Mouse (Mus musculus) adrenal gland, postnatal 10 days (tissue): Measurements from ENCODE around the gene Cped1. TPM values are rescaled to one million over a fixed set of nuclear protein-coding genes. Genes with fewer than 3 reads are reported as not detected.

ENCODE experiments used
- DNase-seq: peaks from one replicate; pipeline ENCODE4 v3.0.0; 2021; ENCODE audit warnings: mixed read lengths
- total RNA-seq, 2 experiments: library from RNA; stranded (reverse); gene quantifications; 2 replicates each; pipeline ENCODE4 v1.2.3; 2021

The Cped1 gene
- total RNA-seq, 2 experiments from 2014 or later: 25.6 to 27.2 TPM

DNA sequence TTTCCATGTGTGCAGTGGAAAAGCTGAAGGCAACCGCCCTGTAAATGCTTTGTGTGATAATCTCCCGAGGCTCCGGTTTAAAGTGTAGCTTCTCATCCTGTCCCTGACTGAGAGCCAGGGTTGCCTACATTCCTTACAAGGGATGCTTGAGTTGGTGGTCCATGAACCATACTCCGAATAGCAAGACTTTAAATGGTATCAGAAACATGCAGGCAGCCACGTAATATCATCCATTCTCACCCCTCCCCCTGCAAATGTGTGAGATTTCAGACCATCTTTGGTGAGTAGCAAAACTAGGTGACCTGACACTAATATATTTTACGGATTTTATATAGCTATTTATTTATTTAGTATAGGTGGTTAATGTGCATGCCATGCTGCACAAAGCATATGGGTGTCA, 311.3 kb downstream of the Cped1 start:
- no peak for DNase-seq

DNA sequence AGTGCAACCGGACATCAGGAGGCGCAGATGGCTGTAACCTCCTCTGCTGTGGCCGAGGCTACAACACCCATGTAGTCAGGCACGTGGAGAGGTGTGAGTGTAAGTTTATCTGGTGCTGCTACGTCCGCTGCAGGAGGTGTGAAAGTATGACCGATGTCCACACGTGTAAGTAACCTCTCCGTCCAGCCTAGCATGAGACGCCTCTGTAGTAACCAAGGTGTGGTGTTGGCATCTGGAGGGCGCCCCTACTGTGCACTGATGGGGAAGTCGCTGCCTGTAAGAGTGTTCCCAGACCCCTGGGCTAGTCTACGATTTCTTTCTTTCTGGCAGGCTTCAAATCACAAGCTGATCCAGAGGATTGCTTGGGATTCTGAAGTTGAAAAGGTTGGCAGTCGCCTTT, 312.3 kb downstream of the Cped1 start:
- DNase-seq: no peak

Other genes starting within 250 kb of the Cped1 start
- gene Tspan12, start 133.4 kb upstream of the Cped1 start, total RNA-seq: 100 to 1,000 TPM; 187 to 219 TPM
- gene Ing3, start 36.3 kb upstream of the Cped1 start, total RNA-seq: 10 to 100 TPM; 26.1 to 27.6 TPM